Mouse (Mus musculus): ENCODE data around the gene Esrrg.

Gene Esrrg

GRCm38 (mm10) chr1:188140221-188140620 lies 531.6 kb downstream of the Esrrg start:
- no peak for DNase-seq (ENCODE audit: low read depth in 1 of 2, low spot score in 2 of 2)

GRCm38 (mm10) chr1:188147381-188148156 lies 539.0 kb downstream of the Esrrg start:
- no peak for DNase-seq (ENCODE audit: low read depth in 1 of 2, low spot score in 2 of 2)

- DNase-seq (ENCODE audit: low read depth in 1 of 2, low spot score in 2 of 2): no peak
Observed at GRCm38 (mm10) chr1:188151066-188151465, 542.5 kb downstream of the Esrrg start.

- DNase-seq (ENCODE audit: low read depth in 1 of 2, low spot score in 2 of 2): no peak
Observed at GRCm38 (mm10) chr1:188152011-188152410, 543.4 kb downstream of the Esrrg start.

- DNase-seq (ENCODE audit: low read depth in 1 of 2, low spot score in 2 of 2): no peak
Observed at GRCm38 (mm10) chr1:188153665-188154064, 545.1 kb downstream of the Esrrg start.

- DNase-seq (ENCODE audit: low read depth in 1 of 2, low spot score in 2 of 2): no peak
Observed at GRCm38 (mm10) chr1:188154466-188155110, 546.0 kb downstream of the Esrrg start.

GRCm38 (mm10) chr1:188155135-188155779 lies 546.7 kb downstream of the Esrrg start:
- no peak for DNase-seq (ENCODE audit: low read depth in 1 of 2, low spot score in 2 of 2)

- no peak for DNase-seq (ENCODE audit: low read depth in 1 of 2, low spot score in 2 of 2)
Observed at GRCm38 (mm10) chr1:188156520-188156919, 547.9 kb downstream of the Esrrg start.

GRCm38 (mm10) chr1:188157237-188157955 lies 548.8 kb downstream of the Esrrg start:
- DNase-seq (ENCODE audit: low read depth in 1 of 2, low spot score in 2 of 2): no peak

GRCm38 (mm10) chr1:188158675-188159074 lies 550.1 kb downstream of the Esrrg start:
- DNase-seq (ENCODE audit: low read depth in 1 of 2, low spot score in 2 of 2): no peak

GRCm38 (mm10) chr1:188159108-188159507 lies 550.5 kb downstream of the Esrrg start:
- no peak for DNase-seq (ENCODE audit: low read depth in 1 of 2, low spot score in 2 of 2)

GRCm38 (mm10) chr1:188163058-188163457 lies 554.5 kb downstream of the Esrrg start:
- no peak for DNase-seq (ENCODE audit: low read depth in 1 of 2, low spot score in 2 of 2)

- DNase-seq (ENCODE audit: low read depth in 1 of 2, low spot score in 2 of 2): no peak
Observed at GRCm38 (mm10) chr1:188164251-188164650, 555.7 kb downstream of the Esrrg start.

- no peak for DNase-seq (ENCODE audit: low read depth in 1 of 2, low spot score in 2 of 2)
Observed at GRCm38 (mm10) chr1:188173859-188174258, 565.3 kb downstream of the Esrrg start.

- DNase-seq (ENCODE audit: low read depth in 1 of 2, low spot score in 2 of 2): no peak
Observed at GRCm38 (mm10) chr1:188182951-188183350, 574.4 kb downstream of the Esrrg start.

- DNase-seq (ENCODE audit: low read depth in 1 of 2, low spot score in 2 of 2): no peak
Observed at GRCm38 (mm10) chr1:188186440-188187117, 578.0 kb downstream of the Esrrg start.

GRCm38 (mm10) chr1:188192971-188193370 lies 584.4 kb downstream of the Esrrg start:
- DNase-seq (ENCODE audit: low read depth in 1 of 2, low spot score in 2 of 2): no peak

GRCm38 (mm10) chr1:188207421-188207820 lies 598.8 kb downstream of the Esrrg start:
- no peak for DNase-seq (ENCODE audit: low read depth in 1 of 2, low spot score in 2 of 2)

- DNase-seq (ENCODE audit: low read depth in 1 of 2, low spot score in 2 of 2): no peak
Observed at GRCm38 (mm10) chr1:188209025-188209424, 600.4 kb downstream of the Esrrg start.

GRCm38 (mm10) chr1:188214885-188215611 lies 606.5 kb downstream of the Esrrg start:
- no peak for DNase-seq (ENCODE audit: low read depth in 1 of 2, low spot score in 2 of 2)

Data from monocyte, adult 2 months (primary cell).